Mouse (Mus musculus) mature B cell (primary cell): ENCODE results near the gene Chd5.

ENCODE experiments used
- in situ Hi-C: fragments of 300-500 bp; cut with MboI; formaldehyde crosslinking; loops from 2 replicates; pipeline ENCODE4 v1.14.3; 2019

Chd5 gene

DNA sequence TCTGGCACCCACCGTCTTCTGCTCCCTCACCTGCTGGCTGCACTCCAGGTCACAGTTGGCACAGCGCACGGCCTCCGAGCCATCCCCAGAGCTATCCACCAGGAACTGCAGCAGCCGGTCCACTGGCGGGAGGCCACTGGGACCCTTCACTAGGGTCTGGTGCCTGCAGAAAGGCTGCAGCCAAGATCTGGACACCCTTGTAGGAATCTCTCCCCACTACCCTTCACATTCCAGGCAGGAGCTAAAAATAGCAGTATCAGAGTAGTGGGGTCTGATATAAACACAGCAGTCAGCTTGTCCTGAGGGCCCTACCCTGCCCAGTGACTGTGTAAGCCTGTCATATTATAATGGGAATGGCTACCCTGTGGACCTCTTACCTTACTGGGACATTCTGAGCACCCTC, 20.8 kb upstream of the Chd5 start:
- in situ Hi-C loops: no loop called here

- in situ Hi-C loops: no loop called here
Observed at GRCm38 (mm10) chr4:152318517-152319234, 19.8 kb upstream of the Chd5 start, which contains the start of gene Rnf207. TSS of gene Rnf207 (minus strand) at chr4:152318993.

GRCm38 (mm10) chr4:152321464-152321863, 17.0 kb upstream of the Chd5 start:
- in situ Hi-C loops: loop anchor here (10.0 kb wide), 1 partner anchor 153 kb away; the partner anchor contains the start of genes Kcnab2 and Nphp4

GRCm38 (mm10) chr4:152324641-152325562, 13.5 kb upstream of the Chd5 start:
- in situ Hi-C loops: loop anchor here (10.0 kb wide), 1 partner anchor 150 kb away; the partner anchor contains the start of genes Kcnab2 and Nphp4

GRCm38 (mm10) chr4:152325574-152326411, 12.7 kb upstream of the Chd5 start, which contains the start of gene Rpl22:
TSS of gene Rpl22 (plus strand) at chr4:152325742.
- in situ Hi-C loops: loop anchor here (10.0 kb wide), 1 partner anchor 149 kb away; the partner anchor contains the start of genes Kcnab2 and Nphp4

- in situ Hi-C loops: loop anchor here (10.0 kb wide), 1 partner anchor 148 kb away; the partner anchor contains the start of genes Kcnab2 and Nphp4
Observed at GRCm38 (mm10) chr4:152326543-152326942, 11.9 kb upstream of the Chd5 start.

GRCm38 (mm10) chr4:152328691-152329090, 9.8 kb upstream of the Chd5 start:
- in situ Hi-C loops: loop anchor here (10.0 kb wide), 1 partner anchor 146 kb away; the partner anchor contains the start of genes Kcnab2 and Nphp4

GRCm38 (mm10) chr4:152332952-152333351, 5.5 kb upstream of the Chd5 start:
- in situ Hi-C loops: no loop called here

DNA sequence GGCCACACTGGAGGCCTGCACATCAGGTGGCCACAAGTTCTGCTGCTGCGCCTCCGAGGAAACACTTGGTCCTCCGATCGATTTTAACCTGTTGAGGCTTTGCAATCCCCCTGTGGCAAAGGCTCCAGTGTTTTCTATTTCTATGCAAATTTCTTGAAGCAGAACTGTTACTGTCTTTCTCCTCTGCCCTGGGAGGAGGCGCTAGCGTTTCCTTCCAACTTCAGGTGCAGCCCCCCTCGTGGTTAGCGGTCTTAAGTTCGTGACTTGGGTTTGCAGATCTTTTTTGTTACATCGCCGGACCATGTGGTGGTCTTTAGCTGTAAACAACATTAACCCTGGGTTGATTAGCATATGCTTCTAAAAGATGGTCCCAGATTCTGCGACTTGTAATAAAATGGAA, 4.9 kb upstream of the Chd5 start:
- in situ Hi-C loops: no loop called here

DNA sequence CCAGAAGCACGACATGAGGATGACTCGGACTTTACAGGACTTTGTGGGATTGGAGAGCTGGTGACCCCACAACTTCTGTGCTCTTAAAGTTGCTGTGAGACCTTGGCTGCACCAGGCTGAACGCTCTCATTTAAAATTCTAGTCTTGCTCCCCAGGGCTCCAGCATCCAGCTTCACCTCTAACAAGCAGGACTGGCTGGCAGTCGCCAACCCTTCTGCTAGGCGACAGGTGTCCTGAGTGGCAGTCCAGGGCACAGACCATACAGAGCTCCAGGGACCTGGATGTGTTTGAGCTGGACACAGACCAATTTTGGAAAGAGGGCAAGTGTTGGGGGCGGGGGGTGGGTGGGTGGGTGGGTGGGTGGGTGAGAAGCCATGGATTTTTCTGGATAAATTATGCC, 679 bp upstream of the Chd5 start:
- in situ Hi-C loops: no loop called here

- in situ Hi-C loops: no loop called here
Observed at GRCm38 (mm10) chr4:152339293-152339790, 891 bp downstream of the Chd5 start.

GRCm38 (mm10) chr4:152340584-152341284, 2.3 kb downstream of the Chd5 start:
- in situ Hi-C loops: no loop called here

DNA sequence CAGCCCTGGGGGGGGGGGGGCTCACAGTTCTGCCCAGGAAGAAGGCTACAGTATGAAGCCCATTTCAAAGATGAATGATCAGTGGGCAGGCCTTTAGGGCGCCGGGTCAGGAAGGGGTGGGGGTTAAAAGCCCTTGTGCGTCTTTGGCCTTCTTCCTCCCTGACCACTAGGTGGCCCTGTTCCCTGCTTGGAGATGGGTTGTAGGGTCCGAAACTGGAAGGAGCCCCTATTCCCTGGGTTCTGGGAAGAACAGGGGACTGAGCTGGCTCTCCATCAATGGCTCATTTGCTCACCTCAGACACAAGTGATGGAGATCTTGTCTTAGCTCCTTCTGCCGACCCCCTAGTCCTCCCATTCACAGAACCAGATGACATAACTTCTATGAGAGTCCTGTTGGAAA, 4.8 kb downstream of the Chd5 start:
- in situ Hi-C loops: no loop called here

GRCm38 (mm10) chr4:152344651-152345050, 6.2 kb downstream of the Chd5 start:
- in situ Hi-C loops: no loop called here

- in situ Hi-C loops: no loop called here
Observed at GRCm38 (mm10) chr4:152345120-152345889, 6.9 kb downstream of the Chd5 start.

DNA sequence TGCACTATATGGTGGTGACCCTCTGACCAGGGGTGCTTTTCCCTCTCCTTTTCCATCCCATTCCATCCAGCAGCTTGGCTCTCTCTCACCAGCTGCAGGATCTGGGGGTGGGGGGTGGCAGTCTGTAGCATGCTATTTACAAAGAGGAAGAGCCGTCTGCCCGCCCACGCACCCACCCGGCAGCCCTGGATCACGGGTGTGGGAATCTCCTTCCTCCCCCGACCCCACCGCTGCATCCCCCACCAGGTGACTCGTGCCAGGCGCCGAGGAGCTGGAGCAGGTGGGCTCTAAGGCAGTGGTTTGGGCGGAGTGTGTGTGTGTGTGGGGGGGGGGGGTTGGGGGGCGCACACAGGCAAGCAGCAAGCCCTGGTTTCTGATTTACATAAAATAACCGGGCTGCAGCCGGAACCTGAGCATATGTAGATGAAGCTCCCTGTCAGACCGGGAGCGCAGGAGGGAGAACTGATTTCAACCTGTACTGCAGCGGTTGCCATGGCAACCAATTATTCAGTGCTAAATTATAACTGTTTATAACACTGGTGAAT, 11.5 kb downstream of the Chd5 start:
- in situ Hi-C loops: no loop called here

DNA sequence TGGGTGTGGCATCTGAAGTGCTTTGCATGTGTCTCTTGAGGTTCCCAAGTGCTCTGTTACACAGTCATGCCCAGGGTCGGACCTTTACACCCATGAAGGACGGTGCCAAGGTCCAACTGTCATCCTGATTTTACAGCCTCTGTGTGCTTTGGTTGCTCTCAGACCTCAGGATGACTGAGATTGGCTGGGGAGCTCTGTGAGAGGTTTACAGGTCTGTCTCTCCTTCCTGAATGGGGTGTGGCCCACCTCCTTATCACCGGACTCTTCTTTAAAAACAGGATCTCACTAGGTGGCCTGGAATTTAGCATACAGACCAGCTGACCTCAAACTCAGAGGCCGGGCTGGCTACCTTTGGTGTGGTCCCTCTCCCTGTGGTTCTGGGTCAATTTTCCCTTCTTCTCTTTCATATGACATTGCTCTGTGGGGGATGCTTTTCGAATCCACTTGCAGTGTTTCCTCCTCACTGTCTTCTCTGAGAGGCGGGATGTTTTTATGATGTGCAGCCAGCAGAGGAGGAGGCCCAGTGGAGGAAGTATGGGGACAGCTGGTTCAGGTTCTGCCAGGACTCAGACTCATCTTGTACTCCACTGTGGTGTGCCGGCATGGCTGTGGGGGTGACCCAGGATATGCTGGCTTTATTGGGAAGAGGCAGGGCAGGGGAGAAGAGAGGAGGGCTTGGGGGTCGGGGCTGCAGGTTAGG, 12.4 kb downstream of the Chd5 start:
- in situ Hi-C loops: no loop called here

DNA sequence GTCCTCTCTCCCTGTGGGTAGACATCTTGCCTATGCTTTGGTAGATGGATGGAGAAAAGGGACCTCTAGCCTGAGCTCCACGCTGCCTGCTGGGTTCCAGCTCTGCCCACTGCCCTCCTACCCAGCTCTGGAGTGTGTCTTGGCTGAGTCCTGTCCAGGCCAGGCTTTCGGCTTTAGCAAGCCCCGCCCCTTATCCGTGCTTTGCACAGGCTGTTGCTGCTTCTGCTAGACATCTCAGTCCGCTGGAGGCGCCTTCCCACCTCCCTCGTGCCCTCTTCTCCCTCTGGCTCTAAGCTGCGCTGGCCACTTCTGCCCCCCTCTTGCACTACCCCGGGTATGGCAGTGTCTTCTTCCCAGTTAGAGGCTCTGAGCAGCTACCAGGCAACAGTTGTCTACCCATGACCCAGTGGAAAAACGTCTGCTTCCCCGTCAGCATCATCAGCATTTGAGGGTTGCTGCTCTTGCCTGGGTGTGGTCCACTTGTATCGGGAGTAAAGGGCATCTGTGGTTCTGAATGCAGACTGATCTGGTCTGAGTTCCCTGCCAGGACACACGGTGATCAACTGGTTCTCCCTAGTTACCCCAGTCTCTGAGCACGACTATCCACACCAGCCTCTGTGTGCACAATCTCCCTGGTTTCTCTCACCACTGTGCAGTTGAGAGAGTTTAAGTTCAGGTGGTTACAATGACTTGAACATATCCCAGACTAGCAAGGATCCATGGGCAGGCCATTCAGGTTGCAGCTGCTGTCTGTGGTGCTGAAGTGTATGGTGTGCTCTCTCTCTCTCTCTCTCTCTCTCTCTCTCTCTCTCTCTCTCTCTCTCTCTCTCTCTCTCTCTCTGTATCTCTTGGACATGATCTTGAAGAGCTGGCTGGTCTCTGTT, 13.2 kb downstream of the Chd5 start:
- in situ Hi-C loops: no loop called here
